Mouse (Mus musculus): ENCODE results near the gene Clip3. TPM values are rescaled to one million over a fixed set of nuclear protein-coding genes. Genes with fewer than 3 reads are reported as not detected.

The Clip3 gene
- polyA plus RNA-seq, 1 experiment from 2014 or later, result 89.7 TPM

Other genes with a start within 250 kb of the Clip3 start
- gene Zfp14, start 240.3 kb upstream of the Clip3 start, polyA plus RNA-seq (2015; fragmentation: Nextera tagmentation; extraction: Ambion mirVana), result 8.4 and 11.2 TPM in 2 replicates
- 10.6 and 10.9 TPM in 2 replicates for gene Zfp82, start 218.8 kb upstream of the Clip3 start, polyA plus RNA-seq (2015; fragmentation: Nextera tagmentation; extraction: Ambion mirVana)
- 1.3 and 1.9 TPM in 2 replicates for gene Gm26920, start 201.3 kb upstream of the Clip3 start, polyA plus RNA-seq (2015; fragmentation: Nextera tagmentation; extraction: Ambion mirVana)
- gene Zfp566, start 201.2 kb upstream of the Clip3 start, polyA plus RNA-seq (2015; fragmentation: Nextera tagmentation; extraction: Ambion mirVana), result 13.2 and 15.6 TPM in 2 replicates
- 78.0 and 82.0 TPM in 2 replicates for gene Zfp260, start 197.0 kb upstream of the Clip3 start, polyA plus RNA-seq (2015; fragmentation: Nextera tagmentation; extraction: Ambion mirVana)
- 20.4 and 20.9 TPM in 2 replicates for gene Zfp382, start 169.8 kb upstream of the Clip3 start, polyA plus RNA-seq (2015; fragmentation: Nextera tagmentation; extraction: Ambion mirVana)
- 11.3 and 12.4 TPM in 2 replicates for gene Zfp146, start 122.0 kb upstream of the Clip3 start, polyA plus RNA-seq (2015; fragmentation: Nextera tagmentation; extraction: Ambion mirVana)
- 5.7 and 5.9 TPM in 2 replicates for gene Cox7a1, start 107.6 kb upstream of the Clip3 start, polyA plus RNA-seq (2015; fragmentation: Nextera tagmentation; extraction: Ambion mirVana)
- gene Capns1, start 92.9 kb upstream of the Clip3 start, polyA plus RNA-seq (2015; fragmentation: Nextera tagmentation; extraction: Ambion mirVana), result 88.7 and 88.9 TPM in 2 replicates
- gene Polr2i, start 59.8 kb upstream of the Clip3 start, polyA plus RNA-seq (2015; fragmentation: Nextera tagmentation; extraction: Ambion mirVana), result 165 and 194 TPM in 2 replicates
- gene Tbcb, start 59.5 kb upstream of the Clip3 start, polyA plus RNA-seq (2015; fragmentation: Nextera tagmentation; extraction: Ambion mirVana), result 405 and 478 TPM in 2 replicates
- gene Ovol3, start 56.0 kb upstream of the Clip3 start, polyA plus RNA-seq (2015; fragmentation: Nextera tagmentation; extraction: Ambion mirVana), result 0.26 TPM in 1 of 2 replicates, not detected in the other
- 0.86 and 0.93 TPM in 2 replicates for gene Thap8, start 11.6 kb upstream of the Clip3 start, polyA plus RNA-seq (2015; fragmentation: Nextera tagmentation; extraction: Ambion mirVana)
- 2.6 and 5.5 TPM in 2 replicates for gene Wdr62, start 11.3 kb upstream of the Clip3 start, polyA plus RNA-seq (2015; fragmentation: Nextera tagmentation; extraction: Ambion mirVana)
- gene Alkbh6, start 17.0 kb downstream of the Clip3 start, polyA plus RNA-seq (2015; fragmentation: Nextera tagmentation; extraction: Ambion mirVana), result 131 and 141 TPM in 2 replicates
- gene Syne4, start 23.1 kb downstream of the Clip3 start, polyA plus RNA-seq (2015; fragmentation: Nextera tagmentation; extraction: Ambion mirVana), result 18.9 and 24.7 TPM in 2 replicates
- not detected in 2 replicates for gene E130208F15Rik, start 30.0 kb downstream of the Clip3 start, polyA plus RNA-seq (2015; fragmentation: Nextera tagmentation; extraction: Ambion mirVana)
- 16.0 and 16.7 TPM in 2 replicates for gene Sdhaf1, start 32.2 kb downstream of the Clip3 start, polyA plus RNA-seq (2015; fragmentation: Nextera tagmentation; extraction: Ambion mirVana)
- 13.5 and 15.7 TPM in 2 replicates for gene Lrfn3, start 71.0 kb downstream of the Clip3 start, polyA plus RNA-seq (2015; fragmentation: Nextera tagmentation; extraction: Ambion mirVana)
- gene Tyrobp, start 122.0 kb downstream of the Clip3 start, polyA plus RNA-seq (2015; fragmentation: Nextera tagmentation; extraction: Ambion mirVana), result 38.6 and 50.0 TPM in 2 replicates
- 0.95 and 4.5 TPM in 2 replicates for gene Hcst, start 128.1 kb downstream of the Clip3 start, polyA plus RNA-seq (2015; fragmentation: Nextera tagmentation; extraction: Ambion mirVana)
- gene Nfkbid, start 130.0 kb downstream of the Clip3 start, polyA plus RNA-seq (2015; fragmentation: Nextera tagmentation; extraction: Ambion mirVana), result 2.7 and 3.2 TPM in 2 replicates
- gene Aplp1, start 153.8 kb downstream of the Clip3 start, polyA plus RNA-seq (2015; fragmentation: Nextera tagmentation; extraction: Ambion mirVana), result 577 and 709 TPM in 2 replicates
- gene Kirrel2, start 166.0 kb downstream of the Clip3 start, polyA plus RNA-seq (2015; fragmentation: Nextera tagmentation; extraction: Ambion mirVana), result 0.15 and 0.36 TPM in 2 replicates
- gene Nphs1, start 166.6 kb downstream of the Clip3 start, polyA plus RNA-seq (2015; fragmentation: Nextera tagmentation; extraction: Ambion mirVana), result 0.14 and 0.23 TPM in 2 replicates
- gene Prodh2, start 201.9 kb downstream of the Clip3 start, polyA plus RNA-seq (2015; fragmentation: Nextera tagmentation; extraction: Ambion mirVana), result 0.42 TPM in 1 of 2 replicates, not detected in the other
- 78.7 and 91.1 TPM in 2 replicates for gene Arhgap33, start 243.3 kb downstream of the Clip3 start, polyA plus RNA-seq (2015; fragmentation: Nextera tagmentation; extraction: Ambion mirVana)

All from neural tube, embryonic 15.5 days (tissue).